Mouse (Mus musculus): ENCODE data around the gene Cops2.

Cops2 gene

DNA sequence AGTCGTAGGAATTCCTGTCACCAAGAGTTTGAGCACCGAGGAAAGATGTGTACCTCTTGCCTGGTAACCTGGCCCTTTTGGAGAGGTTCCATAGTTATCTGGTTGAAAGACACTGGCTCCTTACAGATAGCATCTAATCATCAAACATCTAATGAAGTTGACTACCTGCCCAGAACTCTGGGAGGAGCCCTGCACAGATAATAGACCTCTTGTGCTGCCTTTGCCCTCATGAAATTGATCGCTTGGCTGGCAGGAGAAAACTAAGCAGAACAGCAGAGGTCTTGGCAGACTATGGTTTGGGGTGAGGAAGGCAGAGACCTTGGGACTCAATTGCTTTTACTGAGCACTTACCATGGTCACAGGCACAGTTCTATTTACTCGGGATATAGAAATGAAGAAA lies 38.5 kb downstream of the Cops2 start:
- DNase-seq: no peak

DNA sequence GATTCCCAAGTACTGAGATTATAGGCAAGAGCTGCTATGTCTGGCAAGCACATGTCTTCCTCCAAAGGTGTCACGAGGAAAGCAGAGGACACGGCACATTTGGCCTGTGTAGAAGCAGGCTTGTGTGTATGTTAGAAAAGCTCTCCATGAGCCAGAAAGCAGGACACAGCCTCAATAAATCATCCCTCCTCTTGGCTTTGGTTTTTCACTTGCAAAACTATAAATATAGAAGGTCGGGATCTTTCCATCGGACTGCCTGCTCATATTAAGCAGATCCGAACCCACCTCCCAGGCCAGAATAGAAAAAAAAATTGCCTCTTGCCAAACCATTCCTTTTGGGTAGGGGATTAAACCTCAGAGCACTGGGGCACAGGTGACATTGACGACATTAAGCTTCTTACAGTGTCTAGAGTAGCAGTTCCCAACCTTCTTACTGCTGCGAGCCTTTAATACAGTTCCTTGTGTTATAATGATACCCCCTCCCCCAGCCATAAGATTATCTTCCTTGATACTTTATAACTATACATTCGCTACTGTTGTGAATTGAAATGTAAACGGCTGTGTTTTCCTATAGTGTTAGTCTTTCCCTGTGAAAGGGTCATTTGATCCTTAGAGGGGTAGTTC lies 44.9 kb downstream of the Cops2 start:
- DNase-seq: no peak

DNA sequence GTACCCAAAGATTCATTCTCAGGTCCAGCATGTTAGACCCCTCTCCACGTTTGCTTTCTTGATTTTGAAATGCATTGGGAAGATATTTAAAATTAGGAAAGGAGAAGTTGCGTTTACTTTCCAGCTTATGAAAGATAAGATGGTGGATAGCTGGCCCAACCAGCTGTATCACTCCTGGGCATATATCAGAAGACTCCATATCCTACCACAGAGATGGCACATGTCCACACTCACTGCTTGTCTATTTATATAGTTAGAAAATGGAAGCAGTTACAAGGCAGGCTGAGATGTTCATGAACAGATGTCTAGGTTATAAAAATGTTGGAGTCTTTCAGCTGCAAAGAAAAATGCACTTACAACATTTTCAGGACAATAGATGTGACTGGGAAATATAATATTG lies 47.6 kb downstream of the Cops2 start:
- DNase-seq: no peak

DNA sequence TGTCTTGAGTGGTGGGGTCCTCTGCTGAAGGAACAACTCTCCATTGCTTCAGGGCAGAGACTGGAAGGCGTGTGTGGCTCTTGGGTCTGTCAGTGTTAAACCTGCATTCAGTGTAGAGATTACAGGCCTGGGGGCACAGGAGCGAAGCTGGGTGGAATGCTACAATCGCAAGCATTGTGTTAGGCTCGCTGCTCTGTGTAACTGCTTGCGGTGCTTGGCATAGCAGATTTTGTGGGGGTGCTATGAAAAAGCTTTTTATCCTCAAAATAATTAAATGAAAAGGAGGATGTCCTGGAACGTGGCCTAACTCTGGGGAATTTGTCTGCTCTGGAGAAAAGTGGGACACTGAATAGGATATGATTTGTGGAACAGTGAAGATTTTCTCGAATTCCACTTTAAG lies 49.4 kb downstream of the Cops2 start:
- no peak for DNase-seq

DNA sequence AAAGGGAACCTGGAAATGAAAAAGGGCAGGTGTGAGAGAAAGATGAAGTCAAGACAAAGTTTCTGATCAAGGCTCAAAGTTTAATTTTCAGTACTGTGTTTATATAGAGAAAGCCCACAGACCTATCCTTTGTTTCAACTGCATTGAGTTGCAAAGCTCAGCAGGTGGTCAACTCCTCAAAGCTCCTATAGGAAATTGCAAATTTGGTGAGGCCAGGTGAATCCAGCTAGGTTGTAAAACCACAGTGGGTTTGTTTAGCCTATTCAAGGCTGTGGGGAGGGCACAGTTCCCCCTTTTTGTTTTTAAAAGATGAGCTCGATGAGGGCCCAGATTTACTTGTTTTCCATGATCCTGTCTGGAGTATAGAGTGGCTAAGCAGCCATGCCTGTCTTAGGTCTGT lies 53.1 kb downstream of the Cops2 start:
- no peak for DNase-seq

DNA sequence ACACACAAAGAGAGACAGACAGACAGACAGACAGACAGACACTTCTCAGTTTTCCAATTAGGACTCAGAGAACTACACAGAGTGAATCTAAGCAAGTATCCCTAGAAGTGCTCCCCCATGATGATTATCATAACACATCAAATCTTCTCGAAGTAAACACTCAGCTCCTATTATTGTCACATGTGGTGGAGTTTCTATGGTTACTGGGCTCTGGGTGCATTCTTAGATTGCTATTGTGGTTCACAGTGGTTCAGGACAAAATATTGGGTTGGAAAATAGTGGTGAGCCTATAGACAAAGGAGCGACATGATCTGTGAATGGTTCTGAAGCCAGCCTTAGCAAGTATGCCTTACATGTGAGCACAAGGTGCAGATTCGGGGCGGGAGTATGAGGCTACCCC lies 57.0 kb downstream of the Cops2 start:
- DNase-seq: no peak

DNA sequence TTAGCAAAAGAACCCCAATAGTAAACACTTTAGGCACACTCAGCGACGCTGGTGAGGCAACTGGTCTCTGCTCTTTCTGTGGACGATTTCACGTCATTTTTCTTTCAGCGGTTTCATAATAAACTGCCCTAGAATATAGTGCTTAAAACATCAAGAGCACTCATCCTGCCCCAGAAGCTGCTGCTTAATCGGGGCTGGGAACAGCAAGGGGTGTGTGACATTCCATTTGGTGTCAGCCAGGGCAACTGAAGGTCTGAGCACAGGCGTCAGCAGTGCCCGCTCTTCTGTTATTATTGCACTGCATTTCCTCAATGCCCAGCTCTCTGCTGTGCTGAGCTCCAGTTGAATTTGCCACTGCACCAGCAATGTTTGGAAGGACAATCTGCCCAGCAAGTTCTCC lies 57.9 kb downstream of the Cops2 start:
- no peak for DNase-seq

DNA sequence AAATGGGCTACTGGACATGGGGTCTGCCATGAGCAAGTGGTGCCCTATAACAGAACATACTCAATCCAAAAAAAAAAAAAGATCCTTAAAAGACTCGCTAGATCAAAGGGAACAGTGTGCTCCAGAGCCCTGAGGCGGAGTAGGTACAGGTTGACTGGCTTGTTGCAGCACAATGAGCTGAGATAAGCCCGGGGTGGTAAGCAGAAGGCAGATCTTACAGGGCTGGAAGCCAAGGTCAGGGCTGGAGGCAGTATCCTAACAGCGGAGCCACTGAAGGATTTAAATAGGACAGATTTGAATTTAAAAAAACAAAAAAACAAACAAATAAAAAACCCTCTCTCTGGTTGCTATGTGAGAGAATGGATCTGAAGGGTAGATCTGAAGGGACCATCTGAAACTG lies 58.5 kb downstream of the Cops2 start:
- peak; percentile 20 to 22 for DNase-seq

DNA sequence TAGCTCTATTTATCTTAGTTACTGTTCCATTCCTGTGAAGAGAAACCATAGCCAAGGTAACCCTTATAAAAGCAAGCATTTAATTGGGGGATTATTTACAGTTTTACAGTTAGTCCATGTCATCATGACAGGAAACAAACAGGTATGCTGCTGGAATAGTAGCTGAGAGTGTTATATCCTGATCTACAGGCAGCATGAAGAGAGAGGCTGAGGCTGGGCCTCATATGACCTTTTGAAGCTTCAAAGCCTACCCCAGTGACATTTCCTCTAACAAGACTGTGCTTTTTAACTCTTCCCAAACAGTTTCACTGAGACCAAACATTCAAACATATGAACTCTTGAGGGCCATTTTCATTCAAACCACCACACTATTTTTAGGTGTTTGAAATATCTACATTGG lies 61.1 kb downstream of the Cops2 start:
- no peak for DNase-seq

DNA sequence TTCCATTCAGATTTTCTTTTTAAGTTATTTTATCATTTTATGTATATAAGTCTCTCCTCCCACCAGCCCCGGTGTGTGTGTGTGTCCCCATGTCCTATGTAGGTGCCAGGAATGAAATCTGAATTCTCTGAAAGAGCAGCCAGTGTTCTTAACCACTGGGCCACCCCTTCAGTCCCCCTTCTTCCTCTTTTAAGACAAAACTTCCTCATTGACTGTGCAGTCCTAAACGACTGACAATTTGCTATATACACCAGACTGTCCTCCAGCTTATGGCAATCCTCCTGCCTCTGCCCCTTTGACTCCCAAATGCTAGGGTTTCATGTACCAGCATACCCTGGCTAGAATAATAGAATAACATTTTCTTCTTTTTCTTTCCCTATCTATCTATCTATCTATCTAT lies 63.8 kb downstream of the Cops2 start:
- no peak for DNase-seq

DNA sequence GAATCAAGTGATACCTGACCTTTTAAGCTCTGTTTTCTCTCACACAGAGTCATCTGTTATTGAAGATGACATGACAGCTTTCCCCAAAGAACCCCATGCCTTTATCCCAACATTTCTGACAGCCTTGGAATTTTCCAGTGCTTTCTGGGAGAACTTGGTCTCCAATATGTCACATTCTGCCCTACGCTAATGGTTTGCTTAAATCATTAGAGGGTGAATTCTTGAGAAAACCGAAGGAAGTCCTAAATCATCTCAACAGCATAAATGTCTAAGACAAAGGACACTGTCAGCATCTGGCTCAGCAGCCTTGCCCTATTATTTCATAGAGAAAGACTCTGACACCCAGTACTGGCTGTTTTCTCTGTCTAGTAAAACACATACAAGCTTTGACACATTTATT lies 64.8 kb downstream of the Cops2 start:
- no peak for DNase-seq

DNA sequence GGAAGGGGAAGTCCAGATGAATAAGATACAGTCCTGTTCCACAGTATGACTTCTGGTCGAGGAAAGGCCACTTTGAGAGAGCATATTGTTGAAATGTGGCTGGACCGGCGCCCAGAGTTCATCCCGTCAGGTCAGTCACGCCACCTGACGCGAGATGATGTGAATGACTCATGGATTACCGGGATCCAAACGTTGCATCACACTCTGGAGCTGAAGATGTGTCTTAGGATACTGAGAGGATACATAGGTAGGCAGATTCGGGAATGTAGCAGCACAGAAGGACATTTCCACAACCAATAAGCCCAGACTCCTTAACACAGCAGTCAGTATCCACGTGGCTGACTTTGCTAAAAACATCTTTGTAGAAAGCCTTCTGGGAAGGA lies 66.1 kb downstream of the Cops2 start:
- no peak for DNase-seq

DNA sequence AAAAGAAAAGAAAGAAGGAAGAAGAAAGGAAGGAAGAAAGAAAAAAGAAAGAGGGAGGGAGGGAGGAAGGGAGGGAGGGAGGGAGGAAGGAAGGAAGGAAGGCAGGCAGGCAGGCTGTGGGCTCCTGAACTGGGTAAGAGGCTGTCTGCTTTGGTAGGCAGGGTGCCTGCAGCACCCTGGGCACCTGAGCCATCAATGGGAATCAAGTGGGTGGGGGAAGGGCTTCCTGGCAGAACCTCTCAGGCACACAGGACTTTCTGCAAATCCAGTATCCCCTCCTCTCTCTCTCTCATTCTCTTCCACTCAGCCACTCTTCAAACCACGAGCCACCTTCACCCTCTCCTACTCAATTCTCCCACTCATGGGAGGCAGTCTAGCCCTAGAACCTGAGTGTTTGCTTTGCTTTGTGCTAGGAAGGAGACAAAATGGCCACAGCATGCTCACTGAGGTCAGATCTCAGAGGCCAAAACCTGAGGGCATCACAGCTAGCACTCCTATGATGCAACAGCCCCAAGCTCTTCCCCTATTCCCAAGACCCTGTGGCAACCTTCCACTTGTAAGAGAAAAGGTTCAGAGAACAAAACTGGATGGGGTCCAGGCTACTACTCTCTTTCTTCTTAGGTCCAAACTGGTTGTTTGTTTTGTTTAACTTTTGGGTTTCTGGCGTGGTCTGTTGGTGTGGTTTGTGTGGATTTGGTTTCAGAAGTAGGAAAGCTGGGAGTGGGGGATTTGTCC lies 66.6 kb downstream of the Cops2 start:
- DNase-seq: no peak

DNA sequence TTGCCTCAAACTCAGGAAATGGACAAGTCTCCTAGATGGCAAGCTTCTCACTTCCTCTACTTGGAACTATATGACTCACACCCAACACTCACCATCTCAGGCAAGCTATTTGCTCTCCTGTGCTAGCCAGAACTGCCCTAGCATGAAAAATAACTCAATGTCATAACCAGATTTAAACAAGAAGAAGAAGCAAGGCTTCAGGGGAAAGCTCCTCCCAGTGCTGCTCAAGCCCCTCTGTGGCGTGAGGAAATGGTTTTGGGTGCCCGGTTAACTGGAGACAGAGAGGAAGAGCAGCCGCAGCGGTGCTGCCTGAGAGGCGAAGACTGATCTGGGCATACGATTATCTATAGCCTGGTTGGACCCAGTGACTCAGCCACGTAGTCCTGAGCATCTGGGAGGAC lies 67.5 kb downstream of the Cops2 start:
- no peak for DNase-seq

DNA sequence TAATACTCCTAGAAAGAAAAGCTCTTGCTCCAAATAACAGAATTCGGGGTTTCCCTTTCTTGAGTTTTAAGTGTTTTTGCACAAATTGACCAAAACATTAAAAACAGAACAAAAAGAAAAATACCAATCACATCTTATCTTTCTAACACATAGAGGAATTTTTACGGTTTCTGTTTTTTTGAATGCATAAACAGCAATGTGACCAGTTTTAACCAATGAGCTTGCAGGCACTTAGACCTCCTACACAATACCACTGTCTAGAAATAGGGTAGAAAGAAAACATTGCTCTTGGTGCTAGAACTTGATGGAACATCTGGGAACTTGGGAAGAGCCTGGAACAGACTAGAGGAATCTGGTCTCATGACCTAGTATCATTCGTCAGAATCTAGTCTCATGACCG lies 68.7 kb downstream of the Cops2 start:
- no peak for DNase-seq

DNA sequence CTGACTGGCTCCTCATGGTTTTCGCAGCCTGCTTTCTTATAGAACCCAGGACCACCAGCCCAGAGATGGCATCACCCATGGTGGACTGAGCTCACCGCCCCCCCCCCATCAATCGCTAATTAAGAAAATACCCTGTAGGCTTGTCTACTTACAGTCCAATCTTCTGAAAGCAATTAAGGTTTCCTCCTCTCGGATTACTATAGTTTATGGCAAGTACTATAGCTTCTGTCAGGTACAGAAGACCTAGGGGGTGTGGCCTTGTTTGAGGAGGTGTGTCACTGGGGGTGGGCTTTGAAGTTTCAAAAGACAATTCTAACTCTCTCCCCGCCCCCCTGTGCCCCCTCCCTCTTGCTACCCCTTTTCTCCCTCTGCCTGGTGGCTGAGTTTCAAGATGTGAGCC lies 69.7 kb downstream of the Cops2 start:
- no peak for DNase-seq

DNA sequence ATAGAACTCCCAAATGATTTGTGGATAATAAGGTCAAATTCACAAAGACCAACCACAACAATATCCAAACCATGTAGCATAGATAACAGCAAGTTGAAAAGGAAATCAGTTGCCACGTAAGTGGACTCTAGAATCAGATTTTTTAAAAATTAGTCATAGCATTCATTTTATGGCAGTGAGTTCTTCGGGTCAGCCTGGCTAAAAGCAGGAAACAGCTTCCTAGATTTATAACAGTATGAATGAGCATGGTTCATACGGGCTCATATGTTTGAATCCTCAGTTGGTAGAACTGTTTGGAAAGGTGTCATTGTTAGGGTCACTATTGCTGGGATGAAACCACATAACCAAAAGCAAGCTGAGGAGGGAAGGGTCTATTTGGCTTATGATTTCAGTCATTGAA lies 70.2 kb downstream of the Cops2 start:
- no peak for DNase-seq

DNA sequence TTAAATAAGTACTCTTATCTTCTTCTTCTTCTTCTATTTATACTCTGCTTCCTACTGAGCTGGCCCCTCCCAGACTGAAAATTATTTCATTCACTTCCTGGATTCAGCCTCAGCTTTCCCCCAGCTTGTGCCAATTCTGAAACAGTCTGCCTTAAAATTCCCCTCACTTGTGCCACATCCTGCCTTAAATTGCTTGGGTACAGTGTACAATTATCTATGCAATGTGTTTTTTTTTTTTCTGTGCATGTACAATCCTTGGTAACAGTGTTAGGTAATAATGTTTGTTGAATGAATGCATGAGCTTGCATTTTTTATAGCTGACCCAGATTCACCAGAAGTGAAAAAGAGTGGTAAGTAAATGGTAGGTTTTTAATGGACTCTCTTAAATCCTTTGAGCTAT lies 70.6 kb downstream of the Cops2 start:
- DNase-seq: no peak

DNA sequence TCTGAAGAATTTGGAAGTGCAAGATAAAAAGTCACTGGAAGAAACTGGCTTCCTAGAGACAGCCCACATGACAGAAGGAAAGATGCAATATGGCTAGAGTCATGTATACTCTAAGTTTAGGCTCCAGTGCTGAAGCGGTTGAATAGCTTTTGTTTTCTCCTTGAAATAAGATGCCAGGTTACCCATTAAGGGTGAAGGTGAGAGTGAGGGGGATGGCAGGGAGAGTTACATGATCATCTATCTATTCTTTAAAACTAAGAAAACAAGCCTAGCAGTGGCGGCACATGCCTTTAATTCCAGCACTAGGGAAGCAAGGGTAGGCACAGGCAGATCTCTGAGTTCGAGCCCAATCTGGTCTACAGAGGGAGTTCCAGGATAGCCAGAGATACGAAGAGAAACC lies 73.9 kb downstream of the Cops2 start:
- DNase-seq: no peak

DNA sequence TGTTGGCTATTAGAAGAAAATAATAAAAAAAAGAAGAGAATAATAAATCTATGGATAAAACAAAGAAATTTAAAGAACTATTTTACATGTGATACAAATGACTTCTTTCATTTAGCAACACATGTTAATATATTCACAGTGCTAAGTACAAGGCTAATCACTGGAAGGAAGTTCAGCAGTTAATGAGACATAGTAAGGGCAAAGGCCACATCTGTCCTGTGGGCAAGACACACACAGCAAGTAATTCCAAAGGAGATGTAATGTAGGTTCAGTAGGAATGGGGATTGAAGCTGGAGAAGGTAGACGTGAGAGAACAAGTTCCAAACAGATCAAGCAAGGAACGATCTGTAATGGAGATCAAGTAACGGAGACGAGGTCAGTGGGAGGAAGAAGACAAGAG lies 74.5 kb downstream of the Cops2 start:
- DNase-seq: no peak

DNA sequence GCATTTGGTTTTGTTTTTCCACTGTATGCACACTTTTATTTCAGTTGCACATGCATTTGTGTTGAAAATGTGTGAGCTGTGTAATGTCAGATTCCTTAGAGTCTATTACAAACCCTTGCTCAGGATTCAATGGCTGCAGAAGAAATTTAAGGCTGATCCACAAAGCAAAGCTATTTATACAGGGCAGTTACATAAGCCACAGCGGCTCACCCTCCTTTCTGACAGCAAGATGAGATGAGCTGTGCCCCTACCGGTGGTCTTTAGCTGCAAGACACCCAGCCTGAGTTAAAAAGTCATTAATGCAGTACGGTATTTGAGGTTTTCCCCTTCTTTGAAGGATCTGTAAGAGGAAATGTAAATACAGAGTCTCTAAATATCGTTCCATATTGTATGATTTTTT lies 75.1 kb downstream of the Cops2 start:
- DNase-seq: no peak

DNA sequence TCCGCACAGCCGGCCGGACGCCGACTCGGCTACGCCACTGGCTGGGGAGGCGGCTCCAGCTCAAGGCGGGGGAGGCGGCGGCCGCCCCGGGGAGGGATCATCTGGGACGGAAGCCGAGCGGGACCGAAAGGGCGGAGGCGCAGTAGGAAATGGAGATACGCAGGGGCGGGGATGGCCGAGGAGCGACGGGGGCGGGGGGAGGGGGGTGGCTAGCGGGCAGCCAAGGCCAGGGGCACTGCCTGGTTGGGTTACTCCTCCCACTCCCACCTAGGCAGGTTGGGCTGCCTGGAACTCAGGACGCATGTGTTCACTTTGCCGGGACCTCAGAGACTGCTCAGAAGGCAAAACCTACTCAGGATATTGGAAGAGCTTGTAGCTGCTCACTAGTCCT lies 76.2 kb downstream of the Cops2 start, which contains the start of gene Secisbp2l:
Gene Secisbp2l, minus strand, starts transcription at position 152 of the 391 bp plus-strand sequence.
- peak; percentile 94 to 99 for DNase-seq

DNA sequence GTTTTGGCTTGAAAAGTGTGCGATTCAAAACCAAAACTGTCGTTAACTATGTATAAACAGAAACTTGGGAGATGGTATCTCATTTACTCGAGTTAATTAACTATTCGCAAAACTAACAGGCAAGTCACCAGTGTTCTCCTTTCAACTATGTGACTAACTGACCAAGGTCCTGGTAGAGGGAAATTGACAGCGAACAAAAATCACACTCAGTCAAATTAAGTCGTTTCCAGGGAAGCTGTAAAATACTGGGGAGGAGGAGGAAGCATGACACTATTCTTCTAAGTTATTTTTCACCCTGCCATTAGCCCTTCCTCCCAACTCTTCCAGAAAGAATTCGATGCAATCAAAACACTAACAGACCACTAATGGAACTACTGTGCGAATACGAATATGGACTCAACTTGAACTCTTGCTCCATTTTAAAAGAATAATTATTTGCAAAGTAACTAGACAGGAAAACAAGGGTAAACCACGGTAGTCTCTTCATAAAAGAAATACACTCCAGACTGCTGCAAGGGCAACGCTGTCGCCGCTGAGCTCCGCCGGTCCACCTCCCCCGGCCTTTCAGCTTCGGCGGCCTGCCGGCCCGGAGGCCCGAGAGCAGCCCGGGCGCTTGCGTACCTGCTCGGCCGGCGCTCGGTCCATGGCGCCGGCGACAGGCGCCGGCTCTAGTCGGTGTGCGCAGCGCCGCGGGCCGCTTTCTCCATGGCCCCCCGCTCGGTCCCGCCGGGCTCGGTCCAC lies 76.8 kb downstream of the Cops2 start:
- peak in 1 of 2 experiments; percentile 11 for DNase-seq

DNA sequence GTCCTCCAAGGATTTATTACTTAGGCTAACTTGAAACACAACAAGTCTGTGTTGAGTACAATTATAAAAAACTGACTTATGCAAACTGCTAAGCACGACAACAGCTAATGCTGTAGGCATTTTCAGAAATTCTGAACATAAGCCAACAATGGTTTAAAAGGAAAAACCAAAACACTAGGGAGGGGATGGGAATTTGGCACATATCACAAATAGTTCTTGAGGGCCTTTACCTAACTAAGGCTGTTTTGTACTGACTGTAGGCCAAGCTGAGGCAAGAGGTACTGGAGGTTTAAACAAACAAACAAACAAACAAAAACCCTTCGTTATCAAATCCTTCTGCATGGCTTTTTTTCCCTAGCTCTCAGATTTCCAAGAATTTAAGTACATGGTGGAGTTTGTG lies 77.9 kb downstream of the Cops2 start:
- DNase-seq: no peak

All from cerebellum, adult 18-20 months (tissue).